Mouse (Mus musculus) MEL (cell line): Measurements from ENCODE around the gene Tlk1. TPM values are rescaled to one million over a fixed set of nuclear protein-coding genes. Genes with fewer than 3 reads are reported as not detected.
A peak's percentile ranks its signal among the peaks of the same experiment; 100 is the strongest.

Experiments used
- DNase-seq: peaks from one replicate; pipeline ENCODE4 v3.0.0; 2011; ENCODE audit warnings: low read depth, low spot score
- H3K27ac ChIP-seq: 2 replicates; pipeline ENCODE4 v1.5.1; 2012; ENCODE audit warnings: low read depth, mild to moderate bottlenecking, control low read depth, low read length, moderate library complexity; ENCODE audit not compliant: control insufficient read depth
- H3K27me3 ChIP-seq, 2 experiments: fragments of 150-350 bp in 1 of 2; sonication (generic) in 1 of 2; 2 replicates each; pipeline ENCODE4 v1.6.1; 2012; ENCODE audit warnings: low read length in 2 of 2, mild to moderate bottlenecking in 2 of 2, improper control_type of control experiment in 1 of 2, moderate library complexity in 1 of 2; ENCODE audit not compliant: insufficient read depth in 2 of 2, control insufficient read depth in 1 of 2
- H3K36me3 ChIP-seq, 2 experiments: 2 replicates each; pipeline ENCODE4 v1.6.1; 2012 to 2014; ENCODE audit warnings: low read length in 2 of 2, improper control_type of control experiment in 1 of 2, inconsistent platforms in 1 of 2, mild to moderate bottlenecking in 1 of 2; ENCODE audit not compliant: insufficient read depth in 2 of 2, control insufficient read depth in 1 of 2
- H3K4me1 ChIP-seq, 2 experiments: fragments of 150-350 bp in 1 of 2; sonication (generic) in 1 of 2; 2 replicates each; pipeline ENCODE4 v1.6.1; 2012; ENCODE audit warnings: low read length in 2 of 2, improper control_type of control experiment in 1 of 2, mild to moderate bottlenecking in 1 of 2; ENCODE audit not compliant: insufficient read depth in 2 of 2, control insufficient read depth in 1 of 2
- H3K4me3 ChIP-seq, 2 experiments: fragments of 150-350 bp in 1 of 2; sonication (generic) in 1 of 2; 2 replicates each; pipeline ENCODE4 v1.5.1; 2012; ENCODE audit warnings: low read depth in 2 of 2, low read length in 2 of 2, mild to moderate bottlenecking in 2 of 2, moderate library complexity in 2 of 2, control low read depth in 1 of 2, improper control_type of control experiment in 1 of 2; ENCODE audit not compliant: control insufficient read depth in 1 of 2, insufficient read depth in 1 of 2
- H3K79me2 ChIP-seq: 2 replicates; pipeline ENCODE4 v1.6.1; 2012; ENCODE audit warnings: mild to moderate bottlenecking, low read length, moderate library complexity; ENCODE audit not compliant: control insufficient read depth, poor library complexity, insufficient read depth
- H3K9ac ChIP-seq: 2 replicates; pipeline ENCODE4 v1.6.1; 2012; ENCODE audit warnings: low read depth, mild to moderate bottlenecking, control low read depth, low read length, moderate library complexity; ENCODE audit not compliant: control insufficient read depth, poor library complexity, severe bottlenecking
- H3K9me3 ChIP-seq: fragments of 150-350 bp; sonication (generic); replicated peaks from 2 replicates; pipeline ENCODE4 v1.6.1; 2012; ENCODE audit warnings: mild to moderate bottlenecking, low read length, improper control_type of control experiment, moderate library complexity; ENCODE audit not compliant: insufficient read depth
- BHLHE40 ChIP-seq: IDR thresholded peaks from 2 replicates; pipeline ENCODE4 v1.6.1; 2012; ENCODE audit warnings: low read depth, mild to moderate bottlenecking, inconsistent platforms, low read length, improper control_type of control experiment, borderline replicate concordance
- CHD2 ChIP-seq: IDR thresholded peaks from 2 replicates; pipeline ENCODE4 v1.6.1; 2011; ENCODE audit warnings: low read length, improper control_type of control experiment
- E2F4 ChIP-seq: IDR thresholded peaks from 2 replicates; pipeline ENCODE4 v1.6.1; 2011; ENCODE audit warnings: low read depth, low read length, improper control_type of control experiment, borderline replicate concordance
- ELF1 ChIP-seq: IDR thresholded peaks from 2 replicates; pipeline ENCODE4 v1.6.1; 2014; ENCODE audit warnings: low read depth, mild to moderate bottlenecking, inconsistent platforms, low read length, improper control_type of control experiment, moderate library complexity
- EP300 ChIP-seq, 2 experiments: IDR thresholded peaks; 2 replicates each; pipeline ENCODE4 v1.6.1; 2011; ENCODE audit warnings: improper control_type of control experiment in 2 of 2, low read length in 2 of 2, low read depth in 1 of 2, mild to moderate bottlenecking in 1 of 2
- GATA1 ChIP-seq: IDR thresholded peaks from 2 replicates; pipeline ENCODE4 v1.6.1; 2011; ENCODE audit warnings: low read depth, low read length, improper control_type of control experiment
- KAT2A ChIP-seq: conservative IDR thresholded peaks from 2 replicates; pipeline ENCODE4 v1.6.1; 2012; ENCODE audit warnings: low read depth, low read length, improper control_type of control experiment, inconsistent platforms
- MAFK ChIP-seq: IDR thresholded peaks from 2 replicates; pipeline ENCODE4 v1.6.1; 2011; ENCODE audit warnings: low read depth, mild to moderate bottlenecking, low read length, improper control_type of control experiment, borderline replicate concordance
- MEF2A ChIP-seq: IDR thresholded peaks from 2 replicates; pipeline ENCODE4 v1.6.1; 2014; ENCODE audit warnings: low read depth, mild to moderate bottlenecking, inconsistent platforms, low read length, improper control_type of control experiment; ENCODE audit not compliant: poor library complexity, insufficient replicate concordance, severe bottlenecking; ENCODE audit errors: extremely low read depth
- MYB ChIP-seq: IDR thresholded peaks from 2 replicates; pipeline ENCODE4 v1.6.1; 2011; ENCODE audit warnings: mild to moderate bottlenecking, low read depth, low read length, improper control_type of control experiment
- POLR2A ChIP-seq, 2 experiments: IDR thresholded peaks; 2 replicates each; pipeline ENCODE4 v1.6.1; 2011 to 2012; ENCODE audit warnings: low read length in 2 of 2, mild to moderate bottlenecking in 2 of 2, control low read depth in 1 of 2, improper control_type of control experiment in 1 of 2, low read depth in 1 of 2, moderate library complexity in 1 of 2; ENCODE audit not compliant: control insufficient read depth in 1 of 2, insufficient read depth in 1 of 2, poor library complexity in 1 of 2
- TBP ChIP-seq: IDR thresholded peaks from 2 replicates; pipeline ENCODE4 v1.8.0; 2011; ENCODE audit warnings: low read depth, low read length, improper control_type of control experiment
- USF1 ChIP-seq: IDR thresholded peaks from 2 replicates; pipeline ENCODE4 v1.6.1; 2014; ENCODE audit warnings: low read depth, mild to moderate bottlenecking, inconsistent platforms, low read length, improper control_type of control experiment, moderate library complexity
- USF2 ChIP-seq, 2 experiments: IDR thresholded peaks; 2 replicates each; pipeline ENCODE4 v1.6.1; 2011 to 2012; ENCODE audit warnings: improper control_type of control experiment in 2 of 2, low read length in 2 of 2, borderline replicate concordance in 1 of 2, inconsistent platforms in 1 of 2, low read depth in 1 of 2, mild to moderate bottlenecking in 1 of 2; ENCODE audit not compliant: insufficient read depth in 1 of 2
- ZC3H11A ChIP-seq: IDR thresholded peaks from 2 replicates; pipeline ENCODE4 v1.6.1; 2012; ENCODE audit warnings: low read depth, mild to moderate bottlenecking, inconsistent platforms, low read length, improper control_type of control experiment
- ZKSCAN1 ChIP-seq: IDR thresholded peaks from 2 replicates; pipeline ENCODE4 v1.6.1; 2012; ENCODE audit warnings: low read depth, mild to moderate bottlenecking, inconsistent platforms, low read length, improper control_type of control experiment, moderate library complexity
- ZMIZ1 ChIP-seq: IDR thresholded peaks from 2 replicates; pipeline ENCODE4 v1.6.1; 2012; ENCODE audit warnings: low read depth, mild to moderate bottlenecking, inconsistent platforms, low read length, improper control_type of control experiment, moderate library complexity
- polyA plus RNA-seq, 2 experiments: library from polyadenylated mRNA; stranded (reverse) in 1 of 2; unstranded in 1 of 2; fragments of >175 nt in 1 of 2; fragments of >200 nt in 1 of 2; gene quantifications; 2 replicates each; pipeline versions ENCODE4 v1.2.1 to v1.2.4; 2012; ENCODE audit warnings: low replicate concordance in 2 of 2, low read depth in 1 of 2; ENCODE audit not compliant: insufficient read length in 2 of 2, insufficient read depth in 1 of 2, missing spikeins in 1 of 2
- total RNA-seq: library from RNA; depleted of rRNA; stranded (reverse); fragments of 300-350 nt; gene quantifications from 2 replicates; pipeline ENCODE4 v1.2.3, GENCODE M21; 2012

Tlk1 gene
- total and polyA plus RNA-seq, 3 experiments, result 20.5 to 57.0 (median 56.6) TPM

DNA sequence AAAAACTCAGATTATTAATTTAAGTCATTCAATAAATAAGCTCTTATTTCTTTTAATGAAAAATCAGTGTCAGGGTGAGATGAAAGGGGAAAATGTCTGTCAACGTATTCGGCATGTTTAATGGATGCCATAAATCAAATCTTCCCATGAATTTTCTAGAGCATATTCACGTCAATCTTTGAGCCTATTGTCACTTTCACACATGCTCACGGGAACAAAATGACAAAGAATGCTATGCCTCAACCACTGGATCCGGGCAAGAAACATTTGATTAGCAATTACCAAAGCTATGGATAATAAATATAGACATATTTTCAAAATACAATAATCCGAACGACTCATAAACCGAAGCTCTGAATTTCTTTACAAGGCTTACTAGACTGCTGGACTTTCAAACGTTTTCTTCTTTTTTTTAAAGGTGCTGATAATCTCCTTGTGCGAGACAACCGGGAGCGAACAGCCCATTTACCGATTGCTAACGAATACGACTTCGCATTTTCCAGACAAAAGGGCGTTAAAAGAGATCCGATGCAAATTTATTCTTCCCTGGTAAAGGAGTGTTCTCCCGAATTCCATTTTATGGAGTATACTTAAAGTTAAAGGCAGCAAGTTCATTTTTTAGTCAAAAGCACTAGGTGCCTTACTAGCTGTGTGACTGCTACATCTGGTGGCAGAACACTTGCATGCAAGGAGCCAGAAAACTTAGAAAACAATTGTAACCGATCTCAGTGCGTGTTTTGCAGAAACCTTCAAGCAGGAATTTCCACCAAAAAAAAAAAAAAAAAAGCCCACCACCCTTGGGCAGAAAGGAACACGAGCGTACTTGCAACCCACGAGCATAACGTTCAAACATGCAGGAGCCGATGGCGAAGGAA, 1.4 kb downstream of the Tlk1 start (continued):
- no peak for TF ChIP-seq TBP
- TF ChIP-seq POLR2A (IDR thresholded peaks at IDR 0.05; ENCODE audit: control insufficient read depth in 1 of 2, insufficient read depth in 1 of 2, low read depth in 1 of 2, low read length in 2 of 2, poor library complexity in 1 of 2), result no peak
- 0 out of 2 replicates have a peak, but pooled peaks have one; percentile 31 for TF ChIP-seq GATA1
- TF ChIP-seq E2F4, result no peak
- TF ChIP-seq CHD2, result no peak
- no peak for TF ChIP-seq ZMIZ1
- no peak for TF ChIP-seq BHLHE40
- TF ChIP-seq, all 39 proteins: peak for 11

DNA sequence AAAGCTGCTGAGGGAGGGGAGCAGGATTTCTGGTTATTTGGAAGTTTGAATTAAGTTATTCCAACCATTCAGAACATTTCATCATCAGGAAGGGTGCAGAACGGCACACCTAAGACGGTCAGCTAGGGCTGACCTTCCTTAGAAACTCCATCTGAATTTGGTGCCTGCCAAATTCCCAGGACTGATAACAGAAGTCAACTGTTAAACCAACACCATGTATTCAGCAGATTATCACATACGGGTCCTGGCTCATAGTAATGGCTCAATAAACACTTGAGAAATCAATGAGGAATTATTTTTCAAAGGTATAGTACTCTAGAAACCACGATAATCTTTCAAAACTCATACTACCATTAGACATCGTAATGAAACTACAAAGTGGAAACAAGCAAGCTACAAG, 2.1 kb downstream of the Tlk1 start:
- H3K9ac ChIP-seq, result peak overlapping the region; percentile 99
- peaks cover 56% of the 10 kb centered on the region for H3K79me2 ChIP-seq
- H3K27me3 ChIP-seq, result no peaks in the 10 kb centered on the region
- no peaks in the 10 kb centered on the region for H3K9me3 ChIP-seq
- H3K4me1 ChIP-seq, result peaks cover 15 to 19% of the 10 kb centered on the region in 2 experiments
- TF ChIP-seq MEF2A (no peak), POLR2A (IDR thresholded peaks at IDR 0.05; ENCODE audit: control insufficient read depth in 1 of 2, insufficient read depth in 1 of 2, low read depth in 1 of 2, low read length in 2 of 2, poor library complexity in 1 of 2) (no peak), USF2 (IDR thresholded peaks at IDR 0.05; ENCODE audit: borderline replicate concordance in 1 of 2, insufficient read depth in 1 of 2, low read depth in 1 of 2, low read length in 2 of 2) (no peak), MAFK (no peak), ZC3H11A (no peak), ZKSCAN1 (no peak), GATA1 (peak; percentile 60), MYB (no peak), E2F4 (no peak), EP300 (IDR thresholded peaks at IDR 0.05; ENCODE audit: low read depth in 1 of 2, low read length in 2 of 2) (peak in 1 of 2 experiments; percentile 62; a peak in 2 of 4 replicates), CHD2 (no peak), KAT2A (no peak), USF1 (no peak), ELF1 (no peak)
- no peak overlapping the region for H3K27ac ChIP-seq
- peaks cover 0 to 47% of the 10 kb centered on the region in 2 experiments; a peak in 2 of 4 replicates for H3K36me3 ChIP-seq
- peak overlapping the region; percentile 54 to 89 for H3K4me3 ChIP-seq
- peak; percentile 48 for DNase-seq
